23 mouse cellular contexts compared by ENCODE assay signal in the genomic region with DNA sequence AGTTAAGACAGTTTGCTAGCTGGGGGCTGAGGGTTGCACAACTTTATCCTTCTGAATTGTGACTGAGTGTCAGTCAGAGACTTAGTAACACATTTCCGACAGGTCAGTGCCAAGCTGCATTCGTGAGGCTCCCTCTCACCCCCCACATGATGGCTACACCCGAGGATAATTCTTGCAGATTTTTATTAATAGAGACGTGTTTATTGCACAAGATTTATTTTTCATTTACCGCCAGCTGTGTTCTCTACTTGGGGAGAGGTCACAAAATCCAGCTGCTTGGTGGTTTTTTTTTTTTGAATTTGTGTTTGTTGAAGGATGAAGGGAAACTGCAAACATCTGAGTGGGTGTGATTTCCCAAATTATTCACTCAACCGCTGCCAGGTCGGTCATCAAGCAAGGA. TPM values are rescaled to one million over a fixed set of nuclear protein-coding genes. Genes with fewer than 3 reads are reported as not detected.
DNase-seq lines count a peak whose midpoint lies in the region; ATAC-seq and TF ChIP-seq lines count a peak whose summit lies in the region.
"Had no signal": no experiment of that assay in that cellular context is flagged by ENCODE, and none has a peak within 500 bp of the region (broad histone marks: within the 10 kb centered on the region; RNA-seq: fewer than 3 reads in every experiment).

No protein-coding gene starts in this region.

- H3K4me1 ChIP-seq in lung, embryonic 14.5 days (ENCODE audit: insufficient read depth), result no peaks in the 10 kb centered on the region
- no peaks in the 10 kb centered on the region for H3K4me1 ChIP-seq in lung, adult 2 months (ENCODE audit: control insufficient read depth, insufficient read depth, low read length)
- H3K4me1 ChIP-seq: embryonic facial prominence, embryonic 10.5 days; embryonic facial prominence, embryonic 12.5 days had no signal

- peak; percentile 23 for DNase-seq in lung, embryonic 14.5 days
- DNase-seq in lung, adult 2 months, result no peak
- peak; percentile 26 for DNase-seq in lung, postnatal 10 days
- no peak for DNase-seq in lung, postnatal 14 days
- DNase-seq in adipocyte (ENCODE audit: low spot score), result peak; percentile 55
- peak; percentile 21 for DNase-seq in lung, postnatal 36 days
- DNase-seq in adrenal gland, adult 8-10 months, result no peak
- DNase-seq: adrenal gland, adult 2 months; adrenal gland, postnatal 14 days; adrenal gland, postnatal 36 days; cerebellum, adult 11-12 months; cerebellum, adult 2 months; cerebellum, adult 9-10 months; cerebellum, postnatal 10 days; cerebellum, postnatal 25 days; forebrain, postnatal 0 days had no signal

- no peak for TF ChIP-seq CTCF in lung, embryonic 14.5 days (IDR thresholded peaks at IDR 0.05; ENCODE audit: low read depth)
- TF ChIP-seq CTCF in lung, adult 2 months (IDR thresholded peaks at IDR 0.05; ENCODE audit: insufficient read depth, low read length), result no peak

- no peak overlapping the region for H3K27ac ChIP-seq in lung, embryonic 14.5 days (ENCODE audit: low read depth)
- H3K27ac ChIP-seq: embryonic facial prominence, embryonic 10.5 days; embryonic facial prominence, embryonic 12.5 days; forebrain, embryonic 13.5 days; forebrain, embryonic 15.5 days had no signal

- H3K4me3 ChIP-seq in lung, embryonic 14.5 days (ENCODE audit: low read depth, low read length), result no peak overlapping the region
- H3K4me3 ChIP-seq in lung, adult 2 months (replicated peaks; ENCODE audit: extremely low read depth, low read depth, low read length), result no peak overlapping the region
- H3K4me3 ChIP-seq: embryonic facial prominence, embryonic 10.5 days; embryonic facial prominence, embryonic 12.5 days; forebrain, embryonic 13.5 days; forebrain, embryonic 15.5 days had no signal

- 60% methylated on average over 7 of the region's 7 CpGs for WGBS in lung, embryonic 14.5 days
- 80% methylated on average over 7 of the region's 7 CpGs for WGBS in lung, adult 2 months

- no peaks in the 10 kb centered on the region for H3K27me3 ChIP-seq in lung, embryonic 14.5 days (ENCODE audit: insufficient read depth, low read length)
- H3K27me3 ChIP-seq: embryonic facial prominence, embryonic 12.5 days; forebrain, embryonic 13.5 days; forebrain, embryonic 15.5 days; Patski had no signal

- H3K4me2 ChIP-seq in lung, embryonic 14.5 days, result no peak overlapping the region
- H3K4me2 ChIP-seq: embryonic facial prominence, embryonic 12.5 days; forebrain, embryonic 13.5 days; forebrain, embryonic 15.5 days had no signal

- ATAC-seq in lung, embryonic 14.5 days (ENCODE audit: insufficient read depth), result no peak
- no peak for ATAC-seq in megakaryocyte-erythroid progenitor cell, adult 5-6 weeks (replicated peaks; ENCODE audit: low FRiP score, low TSS enrichment, poor library complexity, severe bottlenecking)
- ATAC-seq: activated CD4-positive, CD25-positive, alpha-beta regulatory T cell, adult 4 months; forebrain, embryonic 13.5 days; forebrain, embryonic 15.5 days; forebrain, postnatal 0 days; Patski had no signal

- no peak overlapping the region for H3K9ac ChIP-seq in lung, embryonic 14.5 days
- H3K9ac ChIP-seq: embryonic facial prominence, embryonic 12.5 days; forebrain, embryonic 13.5 days; forebrain, embryonic 15.5 days; forebrain, postnatal 0 days had no signal

- H3K9me3 ChIP-seq in lung, embryonic 14.5 days (ENCODE audit: low read depth, low read length), result no peaks in the 10 kb centered on the region
- H3K9me3 ChIP-seq: embryonic facial prominence, embryonic 10.5 days; embryonic facial prominence, embryonic 12.5 days; forebrain, embryonic 13.5 days; forebrain, embryonic 15.5 days had no signal

- H3K36me3 ChIP-seq in lung, embryonic 14.5 days (ENCODE audit: insufficient read depth), result peaks cover 35% of the 10 kb centered on the region

- no peak for TF ChIP-seq POLR2A in lung, adult 2 months (IDR thresholded peaks at IDR 0.05; ENCODE audit: borderline replicate concordance, extremely low read depth, low read depth, low read length)

RNA-seq across cellular contexts. Expression of a gene that starts 28.0 kb away (rescaled TPM):
- polyA plus RNA-seq in lung, embryonic 14.5 days (2014; fragmentation: Nextera tagmentation; extraction: Ambion mirVana), result 31.9 and 32.4 TPM in 2 replicates
- polyA plus RNA-seq in lung, adult 2 months (2012; rRNA removed), result 26.5 and 29.9 TPM in 2 replicates
- total RNA-seq in megakaryocyte-erythroid progenitor cell, adult 5-6 weeks (2014; fragmentation: Nextera tagmentation), result 17.2 and 22.5 TPM in 2 replicates
- 31.3 and 35.5 TPM in 2 replicates for total RNA-seq in megakaryocyte-erythroid progenitor cell, adult 5-6 weeks (2017)
- 10 to 100 TPM; 15.5 to 23.2 (median 19.7) TPM for total RNA-seq in adrenal gland, adult 8-10 months (2022)

Comparison
In these comparisons a context has a peak if more than half of its experiments do, and no peak if none do; other contexts are left out.
1. DNase-seq: peak in lung, embryonic 14.5 days (single experiment), lung, postnatal 10 days (single experiment), adipocyte (single experiment) and lung, postnatal 36 days (single experiment); none in lung, adult 2 months (single experiment), lung, postnatal 14 days (single experiment) and adrenal gland, adult 8-10 months (single experiment).